ENCODE assay signal across 25 mouse cellular contexts in the genomic region with DNA sequence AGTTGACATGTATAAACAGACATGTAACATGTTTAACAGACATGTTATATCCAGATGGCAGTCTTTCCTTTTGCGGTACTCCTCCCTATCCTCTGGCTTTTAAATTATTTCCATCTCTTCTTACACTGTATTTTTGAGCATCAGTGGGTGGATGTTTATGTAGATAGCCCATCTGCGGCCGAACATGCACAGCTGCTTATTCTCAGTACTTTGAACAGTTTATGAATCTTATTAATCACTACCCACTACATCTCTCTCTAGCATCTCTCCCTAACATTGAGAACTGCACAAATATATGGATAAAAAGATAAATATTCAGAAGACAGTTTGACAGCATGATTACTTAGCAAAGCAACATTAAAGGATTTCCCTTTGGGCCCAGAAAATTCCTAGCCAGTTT.
DNase-seq lines count a peak whose midpoint lies in the region; ATAC-seq and TF ChIP-seq lines count a peak whose summit lies in the region.
"Had no signal": no experiment of that assay in that cellular context is flagged by ENCODE, and none has a peak within 500 bp of the region (broad histone marks: within the 10 kb centered on the region; RNA-seq: fewer than 3 reads in every experiment).

No protein-coding gene starts in this region.

- H3K4me2 ChIP-seq in lung, postnatal 0 days (replicated peaks; ENCODE audit: low read depth, low read length) = no peak overlapping the region
- H3K4me2 ChIP-seq: heart, embryonic 13.5 days had no signal

- no peak for ATAC-seq in lung, postnatal 0 days
- ATAC-seq: forebrain, embryonic 14.5 days; hindbrain, embryonic 16.5 days had no signal

- no peak overlapping the region for H3K27ac ChIP-seq in lung, postnatal 0 days (ENCODE audit: low read length)
- H3K27ac ChIP-seq: heart, embryonic 13.5 days; liver, embryonic 14.5 days had no signal

- no peaks in the 10 kb centered on the region for H3K36me3 ChIP-seq in lung, postnatal 0 days (ENCODE audit: insufficient read depth, low read length)
- H3K36me3 ChIP-seq: G1E; heart, embryonic 13.5 days had no signal

- no peak overlapping the region for H3K9ac ChIP-seq in lung, postnatal 0 days (replicated peaks; ENCODE audit: low read depth)
- H3K9ac ChIP-seq: heart, embryonic 13.5 days; liver, embryonic 14.5 days had no signal

- no peak for TF ChIP-seq CTCF in lung, postnatal 0 days (IDR thresholded peaks at IDR 0.05)

- TF ChIP-seq EP300 in lung, postnatal 0 days (IDR thresholded peaks at IDR 0.05) = no peak

- no peak overlapping the region for H3K4me3 ChIP-seq in lung, postnatal 0 days (ENCODE audit: low read depth, low read length)
- H3K4me3 ChIP-seq: heart, embryonic 13.5 days had no signal

- H3K27me3 ChIP-seq in lung, postnatal 0 days (replicated peaks; ENCODE audit: insufficient read depth, low read length) = no peaks in the 10 kb centered on the region
- H3K27me3 ChIP-seq: heart, embryonic 13.5 days had no signal

- H3K9me3 ChIP-seq in lung, postnatal 0 days (ENCODE audit: low read length) = no peaks in the 10 kb centered on the region
- H3K9me3 ChIP-seq: G1E; heart, embryonic 13.5 days had no signal

- no peaks in the 10 kb centered on the region for H3K4me1 ChIP-seq in lung, postnatal 0 days (ENCODE audit: insufficient read depth, low read depth, low read length)
- H3K4me1 ChIP-seq: heart, embryonic 13.5 days had no signal

- WGBS in lung, postnatal 0 days = 68% methylated on average over 3 of the region's 3 CpGs

- peak; percentile 13 to 32 for DNase-seq in frontal cortex, adult 2 months (ENCODE audit: extremely low spot score in 1 of 2, low spot score in 1 of 2)
- no peak for DNase-seq in frontal cortex, postnatal 25 days (ENCODE audit: low spot score in 2 of 2)
- DNase-seq in layer of hippocampus, adult 18-20 months (ENCODE audit: low spot score in 2 of 2) = peak; percentile 35 to 75
- no peak for DNase-seq in layer of hippocampus, postnatal 10 days (ENCODE audit: low spot score in 2 of 2)
- peak; percentile 58 for DNase-seq in brain, adult 2 months (ENCODE audit: low read depth, low spot score)
- DNase-seq in layer of hippocampus, adult 9-11 months = peak; percentile 78
- DNase-seq in lung, postnatal 0 days (ENCODE audit: low spot score) = no peak
- DNase-seq: adrenal gland, adult 8-10 months; cerebellum, adult 9-10 months; cerebellum, postnatal 36 days; gastrocnemius, postnatal 10 days; heart, postnatal 10 days; kidney, adult 2 months; kidney, postnatal 4 days; liver; lung, adult 2 months; lung, postnatal 14 days; midbrain, embryonic 14.5 days; retina, postnatal 1 day; thymus, postnatal 4 days had no signal

Comparison
In these comparisons a context has a peak if more than half of its experiments do, and no peak if none do; other contexts are left out.
1. DNase-seq: peak in frontal cortex, adult 2 months (2 of 2), layer of hippocampus, adult 18-20 months (2 of 2), brain, adult 2 months (single experiment) and layer of hippocampus, adult 9-11 months (single experiment); none in frontal cortex, postnatal 25 days (0 of 2), layer of hippocampus, postnatal 10 days (0 of 2) and lung, postnatal 0 days (single experiment).